Mouse (Mus musculus): ENCODE results near the gene Acacb.

Gene Acacb

DNA sequence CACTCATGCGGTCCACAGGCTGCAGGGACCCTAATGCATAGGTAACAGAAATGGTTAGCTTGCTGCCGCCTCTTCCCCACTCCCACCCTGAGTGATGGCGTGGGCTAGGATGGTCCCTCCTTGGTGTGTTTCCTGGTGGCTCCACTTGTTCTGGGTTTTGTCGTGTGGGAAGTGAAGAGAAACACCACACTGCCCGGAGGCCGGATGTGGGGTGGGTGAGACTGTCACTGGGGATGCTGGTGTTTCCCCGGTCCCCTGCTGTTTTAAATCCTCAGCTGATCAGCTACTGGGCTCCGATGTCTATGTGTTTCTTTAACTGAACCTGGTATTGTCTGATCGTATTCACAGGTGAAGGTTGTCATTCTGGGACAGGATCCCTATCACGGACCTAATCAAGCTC, 10.8 kb upstream of the Acacb start:
- in situ Hi-C loops (cut with MboI), result no loop called here

DNA sequence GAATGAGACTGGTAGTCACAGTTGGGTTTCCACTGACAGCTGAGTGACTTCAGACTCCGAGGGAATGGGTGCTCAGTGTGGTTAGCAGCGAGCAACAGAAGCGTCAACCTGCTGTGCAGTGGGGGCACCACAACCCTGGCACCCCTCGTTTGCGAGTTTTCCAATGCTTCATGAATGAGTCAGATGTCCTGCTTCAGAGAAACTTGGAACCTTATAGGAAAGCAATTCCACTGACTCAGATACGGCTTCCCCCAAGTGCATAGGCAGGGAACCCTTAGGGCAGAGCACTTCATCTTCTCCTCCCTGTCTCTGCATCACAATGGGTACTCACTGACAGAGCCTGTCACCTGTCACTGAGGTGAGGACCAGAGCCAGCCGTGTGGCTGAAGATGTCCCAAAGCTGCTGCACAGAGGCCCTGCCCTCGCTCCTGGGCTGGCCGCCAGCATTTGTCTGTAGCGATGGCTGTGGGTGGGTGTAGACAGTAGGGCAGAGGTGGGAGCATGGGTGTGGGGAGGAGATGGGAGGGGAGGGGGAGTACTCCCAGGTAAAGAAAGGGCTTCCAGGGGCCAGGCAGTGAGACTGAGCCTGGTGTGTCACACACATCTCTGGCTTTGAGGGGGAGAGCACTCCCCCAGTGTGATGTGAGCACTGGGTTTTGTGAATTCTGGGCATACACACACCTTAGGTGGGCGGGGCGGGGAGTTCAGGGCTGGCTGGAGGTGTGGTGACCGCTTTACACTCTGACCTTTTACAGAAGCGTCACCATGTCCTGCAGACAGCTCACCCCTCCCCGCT, 8.7 kb upstream of the Acacb start:
- in situ Hi-C loops (cut with MboI), result no loop called here

DNA sequence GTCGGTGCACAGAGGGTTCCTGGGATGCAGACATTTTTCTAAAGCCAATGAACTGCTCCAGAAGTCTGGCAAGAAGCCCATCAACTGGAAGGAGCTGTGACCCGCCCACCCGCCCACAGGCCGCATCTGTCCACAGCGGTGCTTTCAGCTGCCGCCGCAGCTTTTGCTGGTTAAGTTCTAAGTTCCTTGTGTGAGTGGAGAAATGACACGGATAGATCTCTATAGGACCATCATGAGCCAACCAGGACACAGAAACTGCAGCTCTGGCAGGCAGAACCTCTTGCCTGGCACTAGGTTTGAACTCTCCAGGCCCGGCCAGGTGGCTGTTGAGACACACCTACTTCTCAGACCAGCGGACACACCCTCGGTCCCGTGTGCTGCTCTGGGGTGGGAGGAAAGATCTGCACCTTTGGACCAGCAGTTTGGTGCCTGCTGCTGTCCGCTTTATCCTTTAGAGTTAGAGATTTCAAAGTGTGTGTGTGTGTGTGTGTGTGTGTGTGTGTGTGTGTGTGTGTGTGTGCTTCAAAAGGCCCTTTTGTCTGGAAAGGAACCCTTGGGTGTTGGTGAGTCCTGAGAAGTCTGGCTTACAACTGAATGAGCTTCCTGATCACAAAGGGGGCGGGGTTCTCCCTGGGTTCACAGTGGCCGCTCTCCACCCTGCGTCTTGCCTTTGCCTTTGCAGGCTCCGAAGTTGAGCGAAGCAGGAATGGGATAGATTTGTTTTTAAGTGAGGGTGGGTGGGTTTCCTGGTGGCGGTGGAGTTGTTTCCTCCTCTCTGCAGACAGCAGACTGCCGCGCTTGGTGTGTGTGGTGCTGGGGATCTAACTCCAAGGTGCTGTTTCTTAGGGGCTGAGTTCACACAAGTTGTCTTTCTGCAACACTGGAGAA, 7.8 kb upstream of the Acacb start:
- in situ Hi-C loops (cut with MboI), result no loop called here

DNA sequence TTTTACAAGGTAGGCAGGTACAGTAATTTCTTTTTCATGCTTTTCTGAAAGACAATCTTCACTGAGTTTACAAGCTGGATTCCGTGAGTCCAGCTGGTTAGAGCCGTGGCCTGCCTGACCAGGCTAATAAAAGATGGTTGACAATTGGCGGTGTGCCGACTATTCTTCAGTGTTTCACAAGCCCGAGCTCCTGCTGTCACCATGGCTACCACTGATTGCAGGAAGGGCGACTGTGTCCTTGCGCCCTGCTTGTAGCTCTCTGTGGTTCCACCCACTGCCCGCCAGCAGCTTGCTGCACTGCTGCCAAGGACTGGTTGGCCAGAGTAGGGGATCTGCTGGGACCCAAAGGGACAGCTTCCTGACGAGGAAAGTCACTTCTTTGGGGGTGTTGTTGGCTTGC, 7.2 kb upstream of the Acacb start:
- in situ Hi-C loops (cut with MboI), result no loop called here

DNA sequence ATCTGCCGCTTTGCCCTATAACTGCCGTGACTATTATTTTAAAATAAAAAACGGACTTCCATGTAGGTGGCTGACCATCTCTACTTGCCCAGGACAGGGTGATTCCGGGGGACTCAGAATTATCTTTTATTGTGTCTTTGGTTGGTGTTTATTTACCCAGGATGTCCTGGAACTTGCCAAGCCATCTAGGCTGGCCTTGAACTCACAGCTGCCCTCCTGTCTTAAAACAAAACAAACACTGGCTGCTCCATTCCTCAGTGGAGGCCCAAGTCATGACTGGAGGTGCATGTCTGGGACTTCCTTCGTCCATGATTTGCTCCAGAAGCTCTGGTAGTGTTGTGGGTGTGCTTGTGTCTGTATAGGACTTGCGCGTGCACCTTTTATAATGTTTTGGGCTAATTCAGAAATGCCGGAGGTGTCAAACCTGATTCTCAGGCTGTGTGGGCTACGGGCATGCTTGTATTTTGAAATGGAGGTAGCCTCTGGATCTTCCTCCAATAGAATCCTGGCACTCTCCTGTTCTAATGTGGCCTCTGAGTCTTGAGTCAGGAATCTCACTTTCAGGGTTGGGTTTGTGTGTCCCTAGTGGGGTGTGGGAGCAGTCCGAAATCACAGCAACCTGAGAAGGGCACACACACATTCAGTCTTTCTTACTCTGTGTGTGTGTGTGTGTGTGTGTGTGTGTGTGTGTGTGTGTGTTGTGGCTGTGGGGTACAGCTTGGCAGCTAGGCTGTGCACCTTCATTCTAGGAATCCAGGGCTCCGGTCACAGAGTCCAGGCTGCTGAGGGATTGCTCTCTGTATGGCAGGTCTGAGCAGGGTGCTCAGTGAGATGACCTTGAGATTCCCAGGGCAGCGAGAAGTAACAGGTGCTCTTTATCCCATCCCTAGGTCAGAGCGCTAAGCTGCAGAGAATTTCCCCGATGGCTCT, 973 bp downstream of the Acacb start:
- in situ Hi-C loops (cut with MboI), result no loop called here

DNA sequence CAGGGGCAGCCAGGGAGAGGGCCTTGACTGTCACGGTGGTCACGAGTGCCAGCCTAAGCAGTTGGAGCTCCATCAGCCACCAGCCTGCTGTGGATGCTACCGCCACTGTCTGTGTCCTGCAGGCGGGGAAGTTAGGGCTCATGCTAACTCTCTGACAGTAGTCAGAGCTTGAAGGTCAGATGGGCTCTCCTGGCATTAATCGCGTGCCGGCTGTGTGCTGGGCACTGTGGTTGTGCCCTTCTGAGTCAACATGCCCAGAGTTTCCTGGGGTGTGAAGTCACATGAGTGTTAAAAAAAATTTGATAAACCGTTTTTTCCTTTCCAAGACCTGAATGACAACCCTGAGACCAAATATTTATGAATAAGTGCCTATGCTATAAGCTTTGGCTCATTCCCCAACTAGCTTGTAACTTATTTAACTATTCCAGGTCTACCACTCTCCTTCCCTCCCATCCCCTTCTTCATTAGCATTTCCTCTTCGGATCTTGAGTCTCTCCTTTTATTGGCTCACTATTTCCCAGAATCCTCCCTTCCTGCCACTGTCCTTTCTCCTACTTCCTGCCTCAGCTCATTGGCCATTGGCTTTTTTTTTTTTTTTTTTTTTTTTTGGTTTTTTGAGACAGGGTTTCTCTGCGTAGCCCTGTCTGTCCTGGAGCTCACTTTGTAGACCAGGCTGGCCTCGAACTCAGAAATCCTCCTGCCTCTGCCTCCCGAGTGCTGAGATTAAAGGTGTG, 6.2 kb downstream of the Acacb start:
- in situ Hi-C loops (cut with MboI), result no loop called here

DNA sequence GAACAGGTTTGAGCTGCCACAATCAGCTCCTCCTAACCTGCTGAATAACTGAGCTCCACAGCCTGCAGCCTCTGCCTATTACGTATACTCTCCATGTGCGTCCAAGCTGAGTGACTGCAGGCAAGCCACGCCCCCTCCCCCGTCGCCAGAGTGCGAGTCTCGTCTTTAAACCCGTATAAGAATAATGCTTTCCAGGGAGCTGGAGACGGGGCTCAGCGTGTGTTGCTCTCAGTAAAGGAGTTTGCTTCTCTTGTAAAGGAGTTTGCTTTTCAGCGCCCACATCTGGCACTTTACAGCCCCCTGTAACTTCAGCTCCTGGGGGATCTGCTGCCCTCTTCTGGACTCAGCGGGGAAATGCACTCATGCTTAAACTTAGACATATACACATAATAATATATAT, 7.2 kb downstream of the Acacb start:
- in situ Hi-C loops (cut with MboI), result no loop called here

DNA sequence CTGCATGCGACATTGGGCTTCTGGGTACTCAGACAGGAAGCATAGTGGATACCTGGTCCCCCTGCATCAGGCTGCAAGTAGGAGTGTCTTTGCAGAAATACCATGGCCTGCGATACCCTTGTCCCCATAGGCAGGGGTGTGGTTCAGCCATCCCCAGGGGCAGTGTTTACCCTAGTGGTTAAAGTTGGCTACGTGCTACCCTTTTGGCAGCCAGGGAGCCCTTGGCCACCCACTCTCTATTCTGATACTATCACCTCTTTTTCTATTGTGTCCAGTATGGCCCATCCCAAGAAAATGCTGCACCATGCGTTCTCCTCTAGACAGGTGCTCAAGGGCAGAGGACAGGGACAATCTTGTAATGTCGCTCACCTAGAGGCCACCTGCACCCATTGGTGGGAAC, 8.4 kb downstream of the Acacb start:
- in situ Hi-C loops (cut with MboI), result no loop called here

DNA sequence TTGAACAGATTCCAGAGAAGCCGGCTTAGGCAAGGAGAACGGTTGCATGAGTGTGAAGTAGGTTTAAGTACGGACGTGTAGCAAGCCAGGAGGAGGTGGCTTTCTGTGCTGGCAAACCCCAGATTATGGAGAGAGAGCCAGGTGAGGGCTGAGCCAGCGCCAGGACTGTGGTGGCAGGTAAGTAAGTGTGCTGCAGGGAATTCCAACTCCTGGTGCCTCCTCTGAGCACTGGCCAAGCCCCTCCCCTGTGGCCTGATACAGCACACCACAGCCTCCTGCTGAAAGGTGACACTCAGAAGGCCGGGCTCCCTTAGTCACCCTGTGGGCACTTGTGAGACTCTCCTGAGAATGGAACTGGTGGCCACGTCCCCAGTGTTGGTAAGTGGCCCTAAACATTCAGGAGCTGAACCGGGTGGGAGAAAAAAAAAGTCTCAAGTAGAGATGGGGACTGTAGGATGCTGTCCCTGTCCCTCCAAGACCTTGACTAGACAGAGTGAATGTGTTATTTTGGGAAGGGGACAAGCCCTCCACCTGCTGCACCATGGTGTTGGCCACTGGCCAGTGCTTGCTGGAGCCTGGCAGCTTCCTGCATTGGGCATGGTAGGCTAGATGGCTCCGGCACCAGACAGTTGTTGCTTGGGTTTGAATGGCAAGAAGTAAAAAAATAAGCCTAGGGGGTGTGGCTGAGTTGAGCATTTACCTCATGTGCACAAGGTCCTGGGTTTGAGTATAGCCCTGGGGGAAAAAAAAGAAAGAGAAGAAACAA, 9.0 kb downstream of the Acacb start:
- in situ Hi-C loops (cut with MboI), result no loop called here

DNA sequence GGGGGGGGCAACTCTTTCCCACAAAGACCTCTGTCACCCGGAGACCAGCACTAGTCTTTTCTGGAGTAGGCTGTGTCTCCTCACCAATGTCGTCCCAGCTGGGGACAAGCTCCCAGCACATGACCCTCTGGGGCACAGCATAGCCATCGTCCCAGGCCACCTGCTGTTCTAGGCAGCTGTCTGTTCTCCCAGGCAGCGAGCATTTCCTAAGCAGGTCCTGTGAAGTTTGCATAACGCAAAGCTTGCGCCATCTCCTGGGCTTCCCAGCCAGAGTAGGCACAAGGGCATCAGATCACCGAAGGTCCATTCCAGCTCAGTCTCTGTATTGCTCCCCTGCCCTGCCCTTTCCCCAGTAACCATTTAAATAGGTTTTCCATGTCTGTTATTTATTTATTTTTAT, 10.9 kb downstream of the Acacb start:
- in situ Hi-C loops (cut with MboI), result no loop called here

DNA sequence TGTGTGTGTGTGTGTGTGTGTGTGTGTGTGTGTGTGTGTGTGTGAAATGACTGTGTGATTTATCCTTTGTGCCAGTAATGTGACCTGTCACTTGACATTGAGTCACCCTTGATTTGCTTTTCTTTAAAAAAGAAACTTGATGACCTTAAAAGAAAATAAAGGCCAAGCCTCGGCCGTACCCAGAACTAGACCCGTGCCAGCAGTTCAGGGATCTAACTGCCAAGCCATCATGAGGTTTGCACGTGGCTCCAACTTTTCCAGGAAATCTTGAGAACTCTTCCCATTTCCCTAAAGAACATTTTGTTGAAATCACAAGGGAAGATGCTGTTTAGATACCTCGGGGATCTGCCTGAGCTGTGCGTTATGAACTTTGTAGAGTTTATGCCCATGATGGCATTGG, 15.1 kb downstream of the Acacb start:
- in situ Hi-C loops (cut with MboI), result no loop called here

DNA sequence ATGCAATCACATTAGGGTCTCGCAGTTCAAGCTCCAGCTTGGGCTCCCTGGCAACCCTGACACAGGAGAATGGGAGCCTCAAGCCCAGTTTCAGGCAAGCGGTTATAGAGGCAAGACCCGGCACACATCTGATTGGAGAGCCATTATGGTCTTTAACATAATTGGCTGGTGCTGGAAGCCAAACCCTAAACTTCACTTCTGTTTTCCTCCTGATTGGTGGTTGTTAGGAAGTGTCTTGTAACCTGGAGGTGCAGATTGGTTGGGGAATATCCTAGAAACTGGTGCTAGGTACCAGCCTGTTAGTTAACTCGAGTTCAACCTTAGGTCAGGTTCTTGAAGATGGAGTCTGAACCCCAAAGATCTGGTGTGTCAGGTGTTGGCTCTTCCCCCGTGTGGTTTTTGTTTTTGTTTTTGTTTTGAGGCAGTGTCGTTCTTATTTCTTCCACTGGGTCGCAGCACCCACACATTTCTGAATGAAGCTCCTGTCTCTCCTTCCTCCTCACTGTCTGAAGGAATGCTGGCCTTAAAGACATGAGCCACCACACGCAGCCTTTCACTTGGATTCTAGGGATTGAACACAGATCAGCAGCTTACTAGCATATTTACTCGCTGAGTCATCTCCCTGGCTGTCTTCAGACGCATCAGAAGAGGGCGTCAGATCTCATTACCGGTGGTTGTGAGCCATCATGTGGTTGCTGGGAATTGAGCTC, 15.9 kb downstream of the Acacb start:
- in situ Hi-C loops (cut with MboI), result no loop called here

DNA sequence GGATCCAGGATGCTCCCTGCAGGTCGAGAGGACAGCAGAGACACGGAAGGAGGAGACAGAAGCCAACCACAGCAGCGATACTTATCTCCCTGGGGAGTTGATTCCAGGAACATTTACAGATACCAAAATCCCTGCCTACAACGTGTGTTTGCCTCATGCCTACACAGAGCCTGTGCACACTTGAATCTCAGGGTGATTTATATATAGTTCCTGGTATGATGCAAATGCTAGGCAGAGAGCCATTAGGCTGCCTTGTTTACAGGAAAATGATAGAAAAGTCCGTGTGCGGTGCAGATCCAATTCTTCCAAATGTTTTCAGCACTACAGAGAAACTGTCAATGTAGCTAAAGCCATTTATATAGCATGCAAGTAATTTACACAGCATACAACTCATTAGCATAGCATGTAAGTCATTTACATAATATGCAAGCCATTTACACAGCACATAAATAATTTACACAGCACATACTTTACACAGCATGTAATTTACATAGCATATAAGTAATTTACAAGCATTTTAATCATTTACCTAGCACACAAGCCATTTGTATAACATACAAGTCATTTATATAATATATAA, 16.9 kb downstream of the Acacb start:
- in situ Hi-C loops (cut with MboI), result no loop called here

DNA sequence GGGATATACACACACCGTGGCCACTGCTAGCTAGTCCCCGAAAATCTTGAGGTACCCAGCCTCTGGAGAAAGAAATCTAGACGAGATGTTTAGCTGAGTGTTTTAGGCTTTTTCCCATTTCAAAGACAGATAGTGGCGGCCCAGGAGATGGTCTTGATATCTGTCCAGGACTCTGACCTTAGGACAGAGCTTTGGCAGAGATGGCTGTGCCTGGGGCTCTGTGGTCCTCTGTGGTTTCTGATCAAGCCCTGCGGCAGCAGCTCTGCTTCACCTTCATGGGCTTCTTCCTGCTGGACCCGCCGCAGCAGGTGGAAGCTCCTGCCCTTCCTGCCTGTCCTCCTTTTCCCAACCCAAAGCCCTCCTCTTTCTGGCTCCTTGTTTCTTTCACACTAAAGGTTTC, 24.0 kb downstream of the Acacb start:
- in situ Hi-C loops (cut with MboI), result no loop called here

DNA sequence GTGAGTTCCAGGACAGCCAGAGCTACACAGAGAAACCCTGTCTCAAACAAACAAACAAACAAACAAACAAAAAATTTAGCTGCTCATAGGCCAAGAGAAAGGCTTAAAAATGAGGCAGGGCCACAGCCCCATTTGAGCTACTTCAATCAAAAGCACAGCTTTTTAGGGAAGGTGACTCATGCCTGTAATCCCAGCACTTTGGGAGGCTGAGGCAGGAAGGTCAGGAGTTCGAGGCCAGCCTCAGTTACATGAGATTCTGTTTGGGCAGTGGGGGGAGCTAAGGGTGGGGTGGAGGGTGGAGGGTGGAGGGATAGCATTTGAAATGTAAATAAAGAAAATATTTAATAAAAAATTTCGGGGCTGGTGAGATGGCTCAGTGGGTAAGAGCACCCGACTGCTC, 26.6 kb downstream of the Acacb start:
- in situ Hi-C loops (cut with MboI), result no loop called here

DNA sequence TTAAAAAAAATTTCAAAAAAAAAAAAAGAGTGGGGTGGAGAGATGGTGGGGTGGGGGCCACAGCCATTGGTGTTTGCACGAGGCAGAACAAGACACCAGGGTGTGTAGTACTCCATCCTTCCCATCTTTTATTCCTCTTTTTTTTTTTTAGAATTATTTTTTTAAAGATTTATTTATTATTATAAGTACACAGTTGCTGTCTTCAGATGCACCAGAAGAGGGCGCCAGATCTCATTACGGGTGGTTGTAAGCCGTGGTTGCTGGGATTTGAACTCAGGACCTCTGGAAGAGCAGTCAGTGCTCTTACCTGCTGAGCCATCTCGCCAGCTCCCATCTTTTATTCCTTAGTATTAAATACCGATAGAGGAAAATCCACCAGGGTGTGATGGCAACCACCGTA, 27.1 kb downstream of the Acacb start:
- in situ Hi-C loops (cut with MboI), result no loop called here

DNA sequence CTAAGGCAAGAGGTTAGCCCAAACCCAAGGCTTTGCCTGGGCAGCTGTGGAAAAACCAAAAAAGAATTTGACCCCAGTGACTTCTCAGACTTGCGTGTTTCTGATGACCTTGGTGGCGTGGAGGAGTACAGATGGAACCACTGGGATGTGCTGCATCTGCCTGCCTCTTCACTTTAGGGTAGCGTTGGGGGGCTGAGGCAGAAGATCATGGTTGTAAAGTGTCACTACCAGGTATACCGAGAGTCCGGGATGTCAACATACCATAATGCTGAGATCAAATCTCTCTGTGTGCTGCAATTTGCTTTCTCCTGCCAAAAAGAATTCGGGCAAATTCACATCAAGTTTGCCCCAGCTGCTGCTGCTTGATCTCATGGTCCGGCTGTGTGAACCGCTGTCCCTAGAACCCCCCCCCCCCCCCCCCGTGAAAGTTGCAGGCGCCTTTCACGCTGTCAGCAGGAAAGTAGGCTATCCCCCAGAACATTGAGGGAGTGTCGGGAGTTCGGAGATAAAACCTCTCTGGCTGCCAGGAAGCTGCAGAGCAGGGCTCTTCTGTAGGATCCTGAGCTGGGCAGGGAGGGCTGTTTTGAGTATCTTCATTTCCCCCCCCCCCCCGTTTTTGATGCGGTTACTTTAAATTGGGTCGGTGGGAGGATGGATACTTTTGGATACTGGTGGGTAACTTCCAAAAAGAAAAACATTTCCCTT, 27.7 kb downstream of the Acacb start:
- in situ Hi-C loops (cut with MboI), result no loop called here

DNA sequence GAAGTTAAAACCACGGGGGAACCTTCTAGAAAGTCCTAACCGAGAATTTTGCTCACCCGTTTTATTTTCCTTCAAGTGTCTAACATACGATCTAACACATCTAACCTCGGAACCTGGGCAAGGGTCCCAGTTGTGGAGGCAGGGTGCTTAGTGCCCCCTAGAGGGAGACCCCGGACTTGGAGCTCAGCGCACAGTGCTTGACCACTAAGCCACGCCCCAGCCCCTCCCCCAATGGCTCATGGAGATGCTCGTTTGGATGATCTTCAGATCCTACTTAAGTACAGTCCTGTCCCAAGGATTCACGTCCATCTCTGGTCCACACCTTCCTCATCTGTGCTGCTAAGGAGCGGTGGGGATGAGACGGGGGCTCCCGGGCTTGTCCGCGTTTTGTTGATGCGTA, 28.3 kb downstream of the Acacb start:
- in situ Hi-C loops (cut with MboI), result no loop called here

DNA sequence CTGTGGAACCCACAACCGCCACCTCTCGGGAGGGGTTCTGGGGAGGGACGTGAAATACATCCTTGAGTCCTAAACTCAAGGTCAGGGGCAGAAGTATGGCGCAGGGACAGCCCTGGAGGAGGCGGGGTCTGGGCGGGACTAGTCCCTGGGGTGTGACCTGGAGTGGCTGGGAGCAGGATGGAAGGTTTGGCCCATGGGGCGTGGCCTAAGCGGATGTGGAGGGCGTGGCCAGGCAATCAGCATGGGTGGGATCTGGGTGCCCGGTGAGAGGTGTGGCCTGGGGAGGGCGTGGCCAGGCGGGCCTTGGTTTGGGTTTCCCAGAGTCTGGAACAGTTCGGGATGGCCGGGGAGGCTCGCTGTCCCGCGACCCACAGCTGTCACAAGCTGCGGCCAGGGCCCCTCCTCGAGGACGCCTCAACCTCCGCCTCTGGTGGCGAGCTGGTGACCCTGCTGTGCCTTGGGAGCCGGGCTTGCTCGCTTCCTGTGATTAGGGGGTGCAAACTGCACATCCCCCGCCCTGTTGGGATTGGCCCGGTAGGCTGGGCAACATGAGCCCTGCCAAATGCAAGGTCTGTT, 29.3 kb downstream of the Acacb start:
- in situ Hi-C loops (cut with MboI), result no loop called here

Data from mature B cell (primary cell).